27 mouse cellular contexts compared by ENCODE assay signal in the genomic region with DNA sequence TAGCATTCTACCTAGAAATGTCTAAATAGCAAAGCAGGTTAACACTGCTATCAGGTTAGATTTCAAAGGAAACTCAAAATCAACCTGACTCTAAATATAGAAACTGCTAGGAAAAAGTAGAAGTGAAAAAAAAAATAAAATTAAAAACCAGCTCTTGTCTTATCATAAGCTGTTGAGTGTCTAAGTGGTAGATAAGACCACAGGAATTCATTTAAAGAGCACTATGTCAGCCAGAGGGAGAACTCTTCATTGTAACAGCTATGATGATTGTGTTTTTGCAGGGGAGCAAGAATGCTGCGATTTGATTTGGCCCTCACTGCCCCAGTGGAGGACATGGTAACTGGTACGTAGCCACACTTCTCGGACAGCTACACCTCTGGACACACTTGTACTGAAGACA. TPM values are rescaled to one million over a fixed set of nuclear protein-coding genes. Genes with fewer than 3 reads are reported as not detected.
A peak's percentile ranks its signal among the peaks of the same experiment; 100 is the strongest.
DNase-seq lines count a peak whose midpoint lies in the region; ATAC-seq and TF ChIP-seq lines count a peak whose summit lies in the region.
"Had no signal": no experiment of that assay in that cellular context is flagged by ENCODE, and none has a peak within 500 bp of the region (broad histone marks: within the 10 kb centered on the region; RNA-seq: fewer than 3 reads in every experiment).

No protein-coding gene starts in this region.

- 0 out of 2 replicates have a peak overlapping the region, but pooled peaks have one; percentile 11 for H3K27ac ChIP-seq in heart, embryonic 12.5 days (ENCODE audit: poor library complexity, severe bottlenecking)
- no peak overlapping the region for H3K27ac ChIP-seq in heart, adult 2 months
- H3K27ac ChIP-seq in heart, embryonic 15.5 days, result peak overlapping the region; percentile 29; the same call in 1 of the 2 replicates
- 0 out of 2 replicates have a peak overlapping the region, but pooled peaks have one; percentile 12 for H3K27ac ChIP-seq in lung, embryonic 16.5 days (ENCODE audit: low read length)
- H3K27ac ChIP-seq: forebrain, embryonic 10.5 days; forebrain, embryonic 13.5 days; hindbrain, embryonic 10.5 days; hindbrain, embryonic 13.5 days; intestine, embryonic 15.5 days had no signal

- no peak for TF ChIP-seq CTCF in heart, adult 2 months (IDR thresholded peaks at IDR 0.05)

- intact Hi-C loops in heart, adult 2 months (cut with DNase I), result no loop called here

- no peak for DNase-seq in heart, adult 2 months
- DNase-seq in heart, adult 11 months, result no peak
- DNase-seq in lung, adult 18-20 months, result no peak
- DNase-seq in embryo, embryonic 10 days (ENCODE audit: low spot score), result no peak
- DNase-seq: adrenal gland, adult 8-10 months; adrenal gland, postnatal 25 days; cerebellum, adult 11-12 months; cerebellum, adult 8-10 months; cerebellum, postnatal 10 days; cerebellum, postnatal 36 days; gastrocnemius, postnatal 10 days; gastrocnemius, postnatal 36 days; heart, postnatal 36 days; kidney, adult 11 months; kidney, adult 8-10 months had no signal

- 27% methylated on average over 3 of the region's 3 CpGs for WGBS in heart, embryonic 12.5 days
- WGBS in heart, adult 2 months, result 62% methylated on average over 3 of the region's 3 CpGs
- WGBS in heart, embryonic 15.5 days, result 33% methylated on average over 3 of the region's 3 CpGs
- 51% methylated on average over 3 of the region's 3 CpGs for WGBS in lung, embryonic 16.5 days

- TF ChIP-seq POLR2A in heart, adult 2 months (IDR thresholded peaks at IDR 0.05; ENCODE audit: insufficient read depth, low read depth, low read length), result no peak

- no peak for TF ChIP-seq EP300 in heart, adult 2 months (IDR thresholded peaks at IDR 0.05; ENCODE audit: insufficient read depth, low read depth, low read length)

- H3K36me3 ChIP-seq in heart, embryonic 12.5 days, result no peaks in the 10 kb centered on the region
- H3K36me3 ChIP-seq in heart, adult 2 months (ENCODE audit: control insufficient read depth, insufficient read depth, low read length), result no peaks in the 10 kb centered on the region
- H3K36me3 ChIP-seq in heart, embryonic 15.5 days, result no peaks in the 10 kb centered on the region
- no peaks in the 10 kb centered on the region for H3K36me3 ChIP-seq in lung, embryonic 16.5 days (ENCODE audit: control insufficient read depth, insufficient read depth, low read length)
- H3K36me3 ChIP-seq: forebrain, embryonic 10.5 days; hindbrain, embryonic 10.5 days; hindbrain, embryonic 13.5 days; intestine, embryonic 15.5 days had no signal

- H3K9ac ChIP-seq in heart, embryonic 12.5 days, result no peak overlapping the region
- no peak overlapping the region for H3K9ac ChIP-seq in heart, adult 2 months (ENCODE audit: low read depth, low read length)
- H3K9ac ChIP-seq in heart, embryonic 15.5 days, result no peak overlapping the region
- no peak overlapping the region for H3K9ac ChIP-seq in lung, embryonic 16.5 days (ENCODE audit: low read length)
- H3K9ac ChIP-seq: forebrain, embryonic 13.5 days; hindbrain, embryonic 13.5 days; intestine, embryonic 15.5 days had no signal

- no peaks in the 10 kb centered on the region for H3K9me3 ChIP-seq in heart, embryonic 12.5 days (replicated peaks)
- H3K9me3 ChIP-seq in heart, embryonic 15.5 days (replicated peaks), result no peaks in the 10 kb centered on the region
- no peaks in the 10 kb centered on the region for H3K9me3 ChIP-seq in lung, embryonic 16.5 days (ENCODE audit: control insufficient read depth, low read length)
- H3K9me3 ChIP-seq: forebrain, embryonic 10.5 days; forebrain, embryonic 13.5 days; hindbrain, embryonic 10.5 days; hindbrain, embryonic 13.5 days; intestine, embryonic 15.5 days had no signal

- peaks cover 18% of the 10 kb centered on the region for H3K4me1 ChIP-seq in heart, embryonic 12.5 days (replicated peaks)
- no peaks in the 10 kb centered on the region for H3K4me1 ChIP-seq in heart, adult 2 months (ENCODE audit: control insufficient read depth, insufficient read depth, low read length)
- peaks cover 6% of the 10 kb centered on the region; the same call in 1 of the 2 replicates for H3K4me1 ChIP-seq in heart, embryonic 15.5 days (replicated peaks)
- H3K4me1 ChIP-seq in lung, embryonic 16.5 days (replicated peaks; ENCODE audit: control insufficient read depth, insufficient read depth, low read length), result no peaks in the 10 kb centered on the region
- H3K4me1 ChIP-seq: forebrain, embryonic 10.5 days; forebrain, embryonic 13.5 days; hindbrain, embryonic 10.5 days; hindbrain, embryonic 13.5 days; intestine, embryonic 15.5 days had no signal

- no peak overlapping the region for H3K4me3 ChIP-seq in heart, embryonic 12.5 days
- H3K4me3 ChIP-seq in heart, adult 2 months, result no peak overlapping the region
- H3K4me3 ChIP-seq in heart, embryonic 15.5 days, result no peak overlapping the region
- no peak overlapping the region for H3K4me3 ChIP-seq in lung, embryonic 16.5 days (ENCODE audit: low read length)
- H3K4me3 ChIP-seq: forebrain, embryonic 10.5 days; forebrain, embryonic 13.5 days; hindbrain, embryonic 10.5 days; hindbrain, embryonic 13.5 days; intestine, embryonic 15.5 days had no signal

- peaks cover 6% of the 10 kb centered on the region; the same call in 1 of the 2 replicates for H3K27me3 ChIP-seq in heart, embryonic 12.5 days (replicated peaks)
- H3K27me3 ChIP-seq in heart, adult 2 months (ENCODE audit: control insufficient read depth, insufficient read depth, low read length), result no peaks in the 10 kb centered on the region
- H3K27me3 ChIP-seq in heart, embryonic 15.5 days, result no peaks in the 10 kb centered on the region
- no peaks in the 10 kb centered on the region for H3K27me3 ChIP-seq in lung, embryonic 16.5 days (ENCODE audit: control insufficient read depth, insufficient read depth, low read depth, low read length)
- H3K27me3 ChIP-seq: forebrain, embryonic 13.5 days; hindbrain, embryonic 13.5 days; intestine, embryonic 15.5 days had no signal

- ATAC-seq in heart, embryonic 12.5 days (ENCODE audit: insufficient number of reproducible peaks, low FRiP score), result no peak
- no peak for ATAC-seq in heart, embryonic 15.5 days (replicated peaks; ENCODE audit: insufficient number of reproducible peaks, insufficient read depth, low FRiP score, low read depth)
- ATAC-seq in lung, embryonic 16.5 days (ENCODE audit: low read depth), result 0 out of 2 replicates have a peak, but pooled peaks have one; percentile 26
- ATAC-seq: activated CD4-positive, CD25-positive, alpha-beta regulatory T cell, adult 4 months; CD4-positive, CD25-positive, alpha-beta regulatory T cell, adult 4 months; forebrain, embryonic 13.5 days; forebrain, embryonic 16.5 days; hindbrain, embryonic 16.5 days; intestine, embryonic 15.5 days had no signal

- peak overlapping the region; percentile 14; the same call in 1 of the 2 replicates for H3K4me2 ChIP-seq in heart, embryonic 12.5 days
- H3K4me2 ChIP-seq in heart, embryonic 15.5 days, result no peak overlapping the region
- no peak overlapping the region for H3K4me2 ChIP-seq in lung, embryonic 16.5 days (ENCODE audit: low read depth, low read length)
- H3K4me2 ChIP-seq: forebrain, embryonic 13.5 days; hindbrain, embryonic 13.5 days; intestine, embryonic 15.5 days had no signal

- no peaks in the 10 kb centered on the region for H3K79me2 ChIP-seq in heart, adult 2 months (replicated peaks; ENCODE audit: control insufficient read depth, insufficient read depth, low read length)

RNA-seq across cellular contexts. Expression of a gene that starts 34.9 kb away (rescaled TPM):
- 6.8 TPM in 2 replicates for polyA plus RNA-seq in heart, embryonic 12.5 days (2016; fragmentation: Nextera tagmentation; extraction: Ambion mirVana)
- 1 to 10 TPM; 6.3 to 7.0 TPM for total RNA-seq in heart, adult 2 months (2021)
- 4.7 and 8.9 TPM in 2 replicates for polyA plus RNA-seq in heart, adult 2 months (2012; rRNA removed)
- polyA plus RNA-seq in heart, embryonic 15.5 days (2015; fragmentation: Nextera tagmentation; extraction: Ambion mirVana), result 5.3 and 6.9 TPM in 2 replicates
- 4.6 and 5.6 TPM in 2 replicates for polyA plus RNA-seq in lung, embryonic 16.5 days (2015; fragmentation: Nextera tagmentation; extraction: Ambion mirVana)
